Mouse (Mus musculus): ENCODE measurements around the gene Rreb1. TPM values are rescaled to one million over a fixed set of nuclear protein-coding genes. Genes with fewer than 3 reads are reported as not detected.

Gene Rreb1
- polyA plus RNA-seq, 1 experiment from 2014 or later, result 6.0 TPM

GRCm38 (mm10) chr13:37941138-37941645 lies 163.0 kb downstream of the Rreb1 start:
- Histone ChIP-seq H3K27me3 (replicated peaks; ENCODE audit: low read depth, poor library complexity, severe bottlenecking) (no peaks in the 10 kb centered on the region), H3K4me1 (peaks cover 6% of the 10 kb centered on the region; the same call in 1 of the 2 replicates), H3K9me3 (no peaks in the 10 kb centered on the region), H3K4me3 (no peak overlapping the region), H3K27ac (replicated peaks) (no peak overlapping the region), H3K36me3 (replicated peaks) (peaks cover 33% of the 10 kb centered on the region)
- WGBS, result 77% methylated on average over 5 of the region's 5 CpGs
- no peak for DNase-seq (ENCODE audit: low spot score)

- DNase-seq (ENCODE audit: low spot score), result no peak
- Histone ChIP-seq H3K9me3 (no peaks in the 10 kb centered on the region), H3K36me3 (replicated peaks) (peaks cover 28% of the 10 kb centered on the region), H3K4me1 (peaks cover 8% of the 10 kb centered on the region), H3K4me3 (no peak overlapping the region), H3K27me3 (replicated peaks; ENCODE audit: low read depth, poor library complexity, severe bottlenecking) (no peaks in the 10 kb centered on the region), H3K27ac (replicated peaks) (peak overlapping the region; percentile 37; the same call in 1 of the 2 replicates)
- WGBS, result 68% methylated on average over 17 of the region's 17 CpGs
These were observed 164.0 kb downstream of the Rreb1 start for GRCm38 (mm10) chr13:37941950-37942886.

- H3K4me1 ChIP-seq, result peaks cover 8% of the 10 kb centered on the region
- H3K36me3 ChIP-seq (replicated peaks), result peaks cover 31% of the 10 kb centered on the region
- 82% methylated on average over 4 of the region's 4 CpGs for WGBS
- no peak overlapping the region for H3K27ac ChIP-seq (replicated peaks)
- H3K9me3 ChIP-seq, result no peaks in the 10 kb centered on the region
- no peak for DNase-seq (ENCODE audit: low spot score)
- no peaks in the 10 kb centered on the region for H3K27me3 ChIP-seq (replicated peaks; ENCODE audit: low read depth, poor library complexity, severe bottlenecking)
- no peak overlapping the region for H3K4me3 ChIP-seq
These were observed 164.7 kb downstream of the Rreb1 start for GRCm38 (mm10) chr13:37942887-37943331.

DNA sequence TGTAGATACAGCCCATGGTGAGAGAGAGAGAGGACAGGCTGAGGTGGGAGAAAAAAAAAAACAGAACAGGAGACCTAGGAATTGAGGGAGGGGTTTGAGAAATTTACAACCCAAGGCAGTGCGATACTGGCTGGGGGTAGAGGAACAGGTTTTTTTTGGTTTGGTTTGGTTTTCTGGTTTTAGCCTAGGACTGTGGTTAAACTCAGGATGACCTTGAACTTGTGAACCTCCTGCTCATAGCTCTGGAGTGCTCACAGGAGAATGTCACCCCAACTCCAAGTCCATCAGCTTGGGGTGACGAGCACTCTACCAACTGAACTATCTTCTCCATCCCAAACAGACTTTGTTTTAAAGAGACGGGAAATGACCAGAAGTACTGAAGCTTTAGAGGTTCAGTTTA lies 165.3 kb downstream of the Rreb1 start:
- WGBS, result 93% methylated on average over 3 of the region's 3 CpGs
- H3K4me1 ChIP-seq, result peaks cover 8% of the 10 kb centered on the region
- no peak overlapping the region for H3K4me3 ChIP-seq

DNA sequence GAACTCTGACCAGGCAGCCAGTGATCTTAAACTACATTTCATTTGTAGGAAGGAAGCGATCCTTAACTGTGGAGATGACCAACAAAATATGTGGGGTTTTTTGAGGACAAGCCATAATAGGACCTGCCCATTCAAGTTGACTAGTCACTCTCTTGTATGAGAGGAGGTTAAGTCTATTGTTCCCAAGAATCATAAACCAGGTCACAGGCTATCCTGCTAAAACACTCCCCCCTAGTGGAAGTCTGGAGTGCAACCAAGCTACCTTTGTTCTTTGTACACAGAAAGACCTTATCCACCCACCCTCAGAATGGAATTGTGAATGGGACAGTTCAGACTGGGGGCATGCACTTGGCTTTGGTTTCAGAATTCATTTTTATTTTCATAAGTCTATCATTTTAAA lies 166.1 kb downstream of the Rreb1 start:
- H3K9me3 ChIP-seq, result no peaks in the 10 kb centered on the region
- H3K4me3 ChIP-seq, result no peak overlapping the region
- H3K4me1 ChIP-seq, result peaks cover 8% of the 10 kb centered on the region
- peak; percentile 32 for DNase-seq (ENCODE audit: low spot score)
- no peak overlapping the region for H3K27ac ChIP-seq (replicated peaks)
- H3K36me3 ChIP-seq (replicated peaks), result peaks cover 38% of the 10 kb centered on the region
- 63% methylated on average over 1 of the region's 1 CpGs for WGBS
- no peaks in the 10 kb centered on the region for H3K27me3 ChIP-seq (replicated peaks; ENCODE audit: low read depth, poor library complexity, severe bottlenecking)

More for the DNA sequence above, 165.3 kb downstream of the Rreb1 start:
- Histone ChIP-seq H3K27me3 (replicated peaks; ENCODE audit: low read depth, poor library complexity, severe bottlenecking) (no peaks in the 10 kb centered on the region), H3K9me3 (no peaks in the 10 kb centered on the region), H3K27ac (replicated peaks) (no peak overlapping the region), H3K36me3 (replicated peaks) (peaks cover 37% of the 10 kb centered on the region)
- DNase-seq (ENCODE audit: low spot score), result no peak

DNA sequence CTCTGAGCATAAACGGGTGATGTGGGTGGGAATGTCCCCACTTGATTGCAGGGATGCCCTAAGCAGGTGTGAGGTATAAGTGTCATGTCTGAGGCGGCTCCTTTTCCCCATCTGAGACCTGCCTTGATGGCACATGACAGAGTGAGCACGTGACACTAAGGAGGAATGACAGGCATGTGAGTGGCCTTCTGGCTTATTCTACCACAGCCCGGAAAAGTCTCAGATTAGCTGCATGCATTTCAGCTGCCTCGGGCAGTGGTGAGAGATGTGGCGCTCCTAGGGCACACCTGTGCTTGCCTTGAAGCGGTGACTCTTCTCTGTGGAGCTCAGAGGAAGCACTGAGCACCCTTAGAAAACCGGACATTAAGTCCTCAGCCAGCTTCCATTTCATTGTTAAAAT lies 167.2 kb downstream of the Rreb1 start:
- Histone ChIP-seq H3K4me1 (peaks cover 8% of the 10 kb centered on the region), H3K27me3 (replicated peaks; ENCODE audit: low read depth, poor library complexity, severe bottlenecking) (no peaks in the 10 kb centered on the region), H3K4me3 (no peak overlapping the region), H3K36me3 (replicated peaks) (peaks cover 45% of the 10 kb centered on the region), H3K27ac (replicated peaks) (no peak overlapping the region), H3K9me3 (no peaks in the 10 kb centered on the region)
- no peak for DNase-seq (ENCODE audit: low spot score)
- 85% methylated on average over 8 of the region's 8 CpGs for WGBS

DNA sequence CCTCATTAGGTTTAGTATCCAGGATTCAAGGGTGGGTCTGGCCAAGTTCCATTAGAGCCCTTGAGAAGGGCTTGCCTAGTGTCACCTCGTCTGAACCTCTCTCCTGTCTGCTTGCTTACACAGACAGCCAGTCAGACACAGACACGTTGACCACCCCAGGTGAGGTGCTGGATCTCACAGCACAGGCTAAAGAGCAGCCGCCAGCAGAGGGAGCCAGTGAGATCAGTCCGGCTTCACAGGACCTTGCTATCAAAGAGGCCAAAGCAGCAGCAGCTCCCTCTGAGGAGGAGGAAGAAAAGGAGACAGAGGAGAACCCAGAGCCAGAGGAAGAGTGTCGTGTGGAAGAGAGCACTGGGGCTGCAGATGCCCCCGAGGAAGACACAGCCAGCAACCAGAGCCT lies 168.5 kb downstream of the Rreb1 start:
- no peaks in the 10 kb centered on the region for H3K9me3 ChIP-seq
- WGBS, result 22% methylated on average over 6 of the region's 6 CpGs
- H3K27me3 ChIP-seq (replicated peaks; ENCODE audit: low read depth, poor library complexity, severe bottlenecking), result no peaks in the 10 kb centered on the region
- H3K27ac ChIP-seq (replicated peaks), result peak overlapping the region; percentile 20; the same call in 1 of the 2 replicates
- H3K4me1 ChIP-seq, result peaks cover 5% of the 10 kb centered on the region
- peak; percentile 85 for DNase-seq (ENCODE audit: low spot score)
- H3K36me3 ChIP-seq (replicated peaks), result peaks cover 45% of the 10 kb centered on the region
- H3K4me3 ChIP-seq, result no peak overlapping the region

- 83% methylated on average over 6 of the region's 6 CpGs for WGBS
- H3K36me3 ChIP-seq (replicated peaks), result peaks cover 22% of the 10 kb centered on the region
- DNase-seq (ENCODE audit: low spot score), result no peak
- no peaks in the 10 kb centered on the region for H3K9me3 ChIP-seq
- H3K4me3 ChIP-seq, result no peak overlapping the region
- no peaks in the 10 kb centered on the region for H3K27me3 ChIP-seq (replicated peaks; ENCODE audit: low read depth, poor library complexity, severe bottlenecking)
- 0 out of 2 replicates have a peak, but pooled peaks cover 4% of the 10 kb centered on the region for H3K4me1 ChIP-seq
- H3K27ac ChIP-seq (replicated peaks), result no peak overlapping the region
These were observed 174.8 kb downstream of the Rreb1 start for GRCm38 (mm10) chr13:37952981-37953380.

GRCm38 (mm10) chr13:37954318-37954717 lies 176.1 kb downstream of the Rreb1 start:
- H3K27me3 ChIP-seq (replicated peaks; ENCODE audit: low read depth, poor library complexity, severe bottlenecking), result no peaks in the 10 kb centered on the region
- DNase-seq (ENCODE audit: low spot score), result no peak
- no peak overlapping the region for H3K4me3 ChIP-seq
- no peaks in the 10 kb centered on the region; the same call in 1 of the 2 replicates for H3K9me3 ChIP-seq
- no peak overlapping the region for H3K27ac ChIP-seq (replicated peaks)
- 71% methylated on average over 1 of the region's 1 CpGs for WGBS
- peaks cover 8% of the 10 kb centered on the region for H3K36me3 ChIP-seq (replicated peaks)
- H3K4me1 ChIP-seq, result 0 out of 2 replicates have a peak, but pooled peaks cover 4% of the 10 kb centered on the region

- no peak overlapping the region for H3K4me3 ChIP-seq
- WGBS, result 91% methylated on average over 18 of the region's 18 CpGs
- H3K27ac ChIP-seq (replicated peaks), result no peak overlapping the region
- no peak for DNase-seq (ENCODE audit: low spot score)
- H3K36me3 ChIP-seq (replicated peaks), result no peaks in the 10 kb centered on the region
- 0 out of 2 replicates have a peak, but pooled peaks cover under 1% of the 10 kb centered on the region for H3K27me3 ChIP-seq (replicated peaks; ENCODE audit: low read depth, poor library complexity, severe bottlenecking)
- H3K4me1 ChIP-seq, result peaks cover 5% of the 10 kb centered on the region
- no peaks in the 10 kb centered on the region; the same call in 1 of the 2 replicates for H3K9me3 ChIP-seq
These were observed 180.5 kb downstream of the Rreb1 start for GRCm38 (mm10) chr13:37958498-37959238.

DNA sequence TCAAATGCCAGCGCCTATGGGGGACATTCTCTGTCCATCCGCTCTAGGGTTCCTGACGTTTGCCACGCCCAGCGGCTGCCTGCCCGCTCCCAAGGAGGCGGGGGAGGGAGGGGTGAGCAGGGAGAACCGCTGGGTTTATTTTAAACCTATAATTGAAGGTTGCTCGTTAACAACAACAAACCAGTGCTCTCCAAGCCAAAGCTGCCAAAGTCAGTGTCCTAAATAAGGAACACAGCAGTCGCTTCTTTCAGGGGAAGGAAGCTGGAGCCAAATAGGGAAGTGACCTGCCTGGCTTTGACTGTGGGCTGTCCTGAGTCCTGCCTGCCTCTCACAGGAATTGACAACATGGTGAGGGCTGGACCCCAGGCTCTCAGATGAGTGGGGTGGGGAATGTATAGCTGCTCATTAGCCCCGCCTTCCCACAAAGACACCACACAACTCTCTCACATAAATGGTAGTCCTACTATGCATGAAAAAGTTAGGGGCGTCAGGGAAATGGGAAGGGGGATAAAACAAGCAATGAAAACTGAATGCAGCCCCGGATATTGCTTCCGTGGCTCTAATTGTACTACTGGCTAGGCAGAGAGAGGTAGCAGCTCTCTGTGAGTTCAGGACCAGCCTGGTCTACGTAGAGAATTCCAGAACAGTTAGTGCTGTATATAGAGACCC lies 181.2 kb downstream of the Rreb1 start:
- 77% methylated on average over 15 of the region's 15 CpGs for WGBS
- no peak overlapping the region for H3K4me3 ChIP-seq
- no peaks in the 10 kb centered on the region; the same call in 1 of the 2 replicates for H3K9me3 ChIP-seq
- no peak for DNase-seq (ENCODE audit: low spot score)
- H3K27me3 ChIP-seq (replicated peaks; ENCODE audit: low read depth, poor library complexity, severe bottlenecking), result peaks cover 7% of the 10 kb centered on the region
- H3K27ac ChIP-seq (replicated peaks), result no peak overlapping the region
- no peaks in the 10 kb centered on the region for H3K36me3 ChIP-seq (replicated peaks)
- peaks cover 9% of the 10 kb centered on the region for H3K4me1 ChIP-seq

- H3K9me3 ChIP-seq, result no peaks in the 10 kb centered on the region; the same call in 1 of the 2 replicates
- H3K4me1 ChIP-seq, result peaks cover 14% of the 10 kb centered on the region
- no peak for DNase-seq (ENCODE audit: low spot score)
- peaks cover 13% of the 10 kb centered on the region for H3K27me3 ChIP-seq (replicated peaks; ENCODE audit: low read depth, poor library complexity, severe bottlenecking)
- H3K36me3 ChIP-seq (replicated peaks), result no peaks in the 10 kb centered on the region
- 88% methylated on average over 7 of the region's 7 CpGs for WGBS
- H3K27ac ChIP-seq (replicated peaks), result no peak overlapping the region
- H3K4me3 ChIP-seq, result no peak overlapping the region
These were observed 181.7 kb downstream of the Rreb1 start for GRCm38 (mm10) chr13:37959936-37960335.

Measured in embryonic facial prominence, embryonic 10.5 days (tissue).